Mouse (Mus musculus) kidney, adult 2 months (tissue): ENCODE measurements at regions not wholly inside any gene's neighbourhood (a gene's known extent, or its start where the extent isn't known, plus 50 kb on each side); places are given as distances from the start of the nearest gene placed in this dataset.
A peak's percentile ranks its signal among the peaks of the same experiment; 100 is the strongest.

Source experiments
- DNase-seq: peaks from one replicate; pipeline ENCODE4 v3.0.0; 2021
- H3K27ac ChIP-seq: fragments of 200-500 bp; 2 replicates; pipeline ENCODE4 v1.5.1; 2012; ENCODE audit warnings: low read depth, low read length, control low read depth, inconsistent platforms; ENCODE audit not compliant: insufficient read depth
- H3K27me3 ChIP-seq: fragments of 200-500 bp; replicated peaks from 2 replicates; pipeline ENCODE4 v1.6.1; 2012; ENCODE audit warnings: mild to moderate bottlenecking, moderate library complexity, low read length, inconsistent platforms; ENCODE audit not compliant: control insufficient read depth, insufficient read depth
- H3K36me3 ChIP-seq: fragments of 200-500 bp; 2 replicates; pipeline ENCODE4 v1.6.1; 2012; ENCODE audit warnings: mild to moderate bottlenecking, moderate library complexity, low read length, inconsistent platforms; ENCODE audit not compliant: control insufficient read depth, insufficient read depth
- H3K4me1 ChIP-seq: fragments of 200-500 bp; 2 replicates; pipeline ENCODE4 v1.6.1; 2011; ENCODE audit warnings: low read length; ENCODE audit not compliant: control insufficient read depth, insufficient read depth
- H3K4me3 ChIP-seq: fragments of 200-500 bp; 2 replicates; pipeline ENCODE4 v1.5.1; 2011; ENCODE audit warnings: mild to moderate bottlenecking, low read depth, low read length, control low read depth; ENCODE audit not compliant: insufficient read depth
- CTCF ChIP-seq: fragments of 200-500 bp; conservative IDR thresholded peaks from 2 replicates; pipeline ENCODE4 v1.5.1; 2011; ENCODE audit warnings: low read depth, mild to moderate bottlenecking, control low read depth, low read length, moderate library complexity, mixed read lengths; ENCODE audit not compliant: insufficient read depth, insufficient read length
- POLR2A ChIP-seq: fragments of 200-500 bp; IDR thresholded peaks from one replicate; pipeline ENCODE4 v1.6.1; 2011; ENCODE audit warnings: low read depth, low read length, control low read depth
- WGBS: fragments of 180-500 bp; shearing (Covaris S2); methylation state at CpG from one replicate; pipeline ENCODE4 v1.1.7; 2018; 5-methylcytosine and 5-hydroxymethylcytosine counted together

GRCm38 (mm10) chr14:24862661-24863060 is 375.7 kb downstream of the Rps24 start:
- Histone ChIP-seq H3K4me1 (no peaks in the 10 kb centered on the region), H3K36me3 (no peaks in the 10 kb centered on the region), H3K27ac (no peak overlapping the region), H3K4me3 (no peak overlapping the region), H3K27me3 (no peaks in the 10 kb centered on the region)
- no peak for DNase-seq
- 80% methylated on average over 7 of the region's 7 CpGs for WGBS
- TF ChIP-seq POLR2A (no peak), CTCF (no peak)

- TF ChIP-seq POLR2A: no peak
- no peak for TF ChIP-seq CTCF
- H3K27ac ChIP-seq: no peak overlapping the region
- whole genome bisulfite sequencing: 64% methylated on average over 8 of the region's 8 CpGs
These were observed 376.2 kb downstream of the Rps24 start for GRCm38 (mm10) chr14:24863116-24863515.

GRCm38 (mm10) chr14:24865579-24866230 is 378.8 kb downstream of the Rps24 start:
- WGBS: 76% methylated on average over 6 of the region's 6 CpGs
- Histone ChIP-seq H3K4me3 (no peak overlapping the region), H3K27me3 (no peaks in the 10 kb centered on the region), H3K36me3 (no peaks in the 10 kb centered on the region), H3K4me1 (no peaks in the 10 kb centered on the region), H3K27ac (no peak overlapping the region)
- DNase-seq: no peak
- TF ChIP-seq POLR2A (no peak), CTCF (no peak)

More at GRCm38 (mm10) chr14:24863116-24863515, 376.2 kb downstream of the Rps24 start:
- Histone ChIP-seq H3K4me3 (no peak overlapping the region), H3K36me3 (no peaks in the 10 kb centered on the region), H3K27me3 (no peaks in the 10 kb centered on the region), H3K4me1 (no peaks in the 10 kb centered on the region)
- no peak for DNase-seq

GRCm38 (mm10) chr14:24867816-24868215 is 380.9 kb downstream of the Rps24 start:
- TF ChIP-seq POLR2A (no peak), CTCF (no peak)
- H3K4me3 ChIP-seq: no peak overlapping the region
- no peak overlapping the region for H3K27ac ChIP-seq
- no peaks in the 10 kb centered on the region for H3K4me1 ChIP-seq
- no peaks in the 10 kb centered on the region for H3K27me3 ChIP-seq
- WGBS: 82% methylated on average over 6 of the region's 6 CpGs
- no peaks in the 10 kb centered on the region for H3K36me3 ChIP-seq
- no peak for DNase-seq

GRCm38 (mm10) chr14:24868756-24869155 is 381.8 kb downstream of the Rps24 start:
- no peak for DNase-seq
- no peak overlapping the region for H3K4me3 ChIP-seq
- 75% methylated on average over 6 of the region's 6 CpGs for WGBS
- no peak for TF ChIP-seq POLR2A
- TF ChIP-seq CTCF: no peak
- H3K27me3 ChIP-seq: no peaks in the 10 kb centered on the region
- no peaks in the 10 kb centered on the region for H3K36me3 ChIP-seq
- no peak overlapping the region for H3K27ac ChIP-seq
- H3K4me1 ChIP-seq: no peaks in the 10 kb centered on the region

GRCm38 (mm10) chr14:24870246-24870645 is 383.3 kb downstream of the Rps24 start:
- no peaks in the 10 kb centered on the region for H3K4me1 ChIP-seq
- no peaks in the 10 kb centered on the region for H3K36me3 ChIP-seq
- no peak overlapping the region for H3K27ac ChIP-seq
- no peak for DNase-seq
- WGBS: 94% methylated on average over 3 of the region's 3 CpGs
- no peaks in the 10 kb centered on the region for H3K27me3 ChIP-seq
- no peak overlapping the region for H3K4me3 ChIP-seq
- no peak for TF ChIP-seq POLR2A
- TF ChIP-seq CTCF: no peak

- 32% methylated on average over 10 of the region's 10 CpGs for WGBS
- Histone ChIP-seq H3K27ac (no peak overlapping the region), H3K36me3 (no peaks in the 10 kb centered on the region), H3K4me3 (no peak overlapping the region), H3K4me1 (no peaks in the 10 kb centered on the region), H3K27me3 (no peaks in the 10 kb centered on the region)
- TF ChIP-seq POLR2A (no peak), CTCF (no peak)
- DNase-seq: peak; percentile 21
These were observed 384.6 kb downstream of the Rps24 start for GRCm38 (mm10) chr14:24871392-24871998.
